Mouse (Mus musculus): ENCODE data around the gene Hspa1l.
"Not testable (repeated sequence)": the region's sequence is repeated elsewhere in the genome, so short reads cannot be mapped to it uniquely, and the experiment has no call there.

Hspa1l gene

DNA sequence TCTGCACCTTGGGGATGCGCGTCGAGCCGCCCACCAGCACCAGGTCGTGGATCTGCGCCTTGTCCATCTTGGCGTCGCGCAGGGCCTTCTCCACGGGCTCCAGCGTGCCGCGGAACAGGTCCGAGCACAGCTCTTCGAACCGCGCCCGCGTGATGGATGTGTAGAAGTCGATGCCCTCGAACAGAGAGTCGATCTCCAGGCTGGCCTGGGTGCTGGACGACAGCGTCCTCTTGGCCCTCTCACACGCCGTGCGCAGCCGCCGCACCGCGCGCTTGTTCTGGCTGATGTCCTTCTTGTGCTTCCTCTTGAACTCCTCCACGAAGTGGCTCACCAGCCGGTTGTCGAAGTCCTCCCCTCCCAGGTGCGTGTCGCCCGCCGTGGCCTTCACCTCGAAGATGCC, 14.5 kb upstream of the Hspa1l start:
- H3K36me3 ChIP-seq (ENCODE audit: control insufficient read depth, insufficient read depth, low read length, poor library complexity, severe bottlenecking); H3K27me3 ChIP-seq (ENCODE audit: control insufficient read depth, insufficient read depth, low read length, poor library complexity, severe bottlenecking): not testable (repeated sequence)
- DNase-seq (ENCODE audit: low read depth, low spot score): peak; percentile 36

DNA sequence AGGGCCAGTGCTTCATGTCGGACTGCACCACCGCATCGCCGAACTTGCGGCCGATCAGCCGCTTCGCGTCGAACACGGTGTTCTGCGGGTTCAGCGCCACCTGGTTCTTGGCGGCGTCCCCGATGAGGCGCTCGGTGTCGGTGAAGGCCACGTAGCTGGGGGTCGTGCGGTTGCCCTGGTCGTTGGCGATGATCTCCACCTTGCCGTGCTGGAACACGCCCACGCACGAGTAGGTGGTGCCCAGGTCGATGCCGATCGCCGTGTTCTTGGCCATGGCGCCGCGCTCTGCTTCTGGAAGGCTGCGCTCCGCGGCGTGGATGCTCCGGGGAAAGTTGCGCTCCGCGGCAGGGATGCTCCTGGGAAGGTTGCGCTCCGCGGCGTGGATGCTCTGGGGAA, 13.8 kb upstream of the Hspa1l start:
- not testable (repeated sequence) for H3K27me3 ChIP-seq (ENCODE audit: control insufficient read depth, insufficient read depth, low read length, poor library complexity, severe bottlenecking); DNase-seq (ENCODE audit: low read depth, low spot score); H3K36me3 ChIP-seq (ENCODE audit: control insufficient read depth, insufficient read depth, low read length, poor library complexity, severe bottlenecking)

DNA sequence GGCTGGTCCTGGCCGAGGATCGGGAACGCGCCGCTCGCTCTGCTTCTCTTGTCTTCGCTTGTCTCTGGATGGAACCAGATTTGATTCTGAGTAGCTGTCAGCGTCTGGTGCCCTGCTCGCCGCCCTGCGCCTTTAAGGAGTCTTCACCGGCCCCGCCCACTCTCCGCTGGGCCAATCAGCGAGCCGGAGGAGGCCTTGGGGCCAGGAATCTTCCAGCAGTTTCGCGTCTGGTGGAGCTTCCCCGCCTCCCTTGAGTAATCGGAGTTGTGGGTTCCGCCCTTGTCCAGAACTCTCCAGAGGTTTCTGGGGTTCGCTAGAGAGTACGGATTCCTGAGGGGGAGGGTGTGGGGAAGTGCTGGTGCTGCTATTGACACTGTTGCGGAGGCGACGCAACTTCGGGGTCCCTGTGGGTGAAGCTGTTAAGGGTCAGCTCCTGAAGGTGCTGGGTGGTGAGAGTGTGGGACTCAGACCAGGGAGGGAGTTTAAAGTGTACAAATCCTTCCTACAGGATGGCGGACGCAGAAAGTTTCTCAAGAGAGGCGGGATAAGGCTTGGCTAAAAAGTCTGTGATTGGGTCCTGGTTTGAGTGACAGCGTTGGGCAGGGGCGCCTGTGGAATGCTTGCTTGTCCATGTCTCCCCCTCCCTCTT, 13.2 kb upstream of the Hspa1l start, which contains the start of gene Hspa1b:
Gene Hspa1b, minus strand, starts transcription at position 109 of the 649 bp plus-strand sequence.
- DNase-seq (ENCODE audit: low read depth, low spot score): peak; percentile 90
- not testable (repeated sequence) for H3K27me3 ChIP-seq (ENCODE audit: control insufficient read depth, insufficient read depth, low read length, poor library complexity, severe bottlenecking); H3K36me3 ChIP-seq (ENCODE audit: control insufficient read depth, insufficient read depth, low read length, poor library complexity, severe bottlenecking)

DNA sequence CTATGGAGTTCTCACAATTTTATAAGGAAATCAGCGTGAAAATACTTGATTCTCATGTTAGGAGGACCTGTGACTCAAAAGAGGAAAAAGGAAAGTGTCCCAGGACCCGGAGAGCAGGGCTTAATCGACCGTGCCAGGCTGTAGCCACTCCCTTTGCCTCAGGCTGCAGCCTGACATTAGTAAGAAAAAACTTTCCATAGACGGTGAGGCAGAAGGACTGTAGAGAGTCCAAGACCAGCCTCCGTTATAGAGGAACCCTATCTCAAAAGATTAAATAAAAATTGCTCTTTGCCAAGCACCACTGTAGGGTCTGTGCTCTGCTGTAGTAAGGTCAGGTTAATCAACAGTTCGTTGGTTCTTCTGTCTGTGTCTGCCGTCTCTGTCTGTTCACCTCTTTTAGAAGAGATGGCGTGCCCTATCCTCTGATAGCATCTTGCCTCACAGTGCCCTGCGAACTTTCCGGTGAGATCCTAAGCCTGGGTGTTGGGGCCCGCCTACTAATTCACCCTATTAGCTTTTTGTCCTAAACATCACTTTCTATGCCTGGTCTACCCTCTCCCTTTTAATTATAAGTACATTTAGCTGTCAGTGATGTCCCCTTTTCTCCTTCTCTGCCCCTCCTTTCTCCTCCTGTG, 12.5 kb upstream of the Hspa1l start:
- no peaks in the 10 kb centered on the region for H3K36me3 ChIP-seq (ENCODE audit: control insufficient read depth, insufficient read depth, low read length, poor library complexity, severe bottlenecking)
- peak; percentile 62 for DNase-seq (ENCODE audit: low read depth, low spot score)
- H3K27me3 ChIP-seq (ENCODE audit: control insufficient read depth, insufficient read depth, low read length, poor library complexity, severe bottlenecking): no peaks in the 10 kb centered on the region

DNA sequence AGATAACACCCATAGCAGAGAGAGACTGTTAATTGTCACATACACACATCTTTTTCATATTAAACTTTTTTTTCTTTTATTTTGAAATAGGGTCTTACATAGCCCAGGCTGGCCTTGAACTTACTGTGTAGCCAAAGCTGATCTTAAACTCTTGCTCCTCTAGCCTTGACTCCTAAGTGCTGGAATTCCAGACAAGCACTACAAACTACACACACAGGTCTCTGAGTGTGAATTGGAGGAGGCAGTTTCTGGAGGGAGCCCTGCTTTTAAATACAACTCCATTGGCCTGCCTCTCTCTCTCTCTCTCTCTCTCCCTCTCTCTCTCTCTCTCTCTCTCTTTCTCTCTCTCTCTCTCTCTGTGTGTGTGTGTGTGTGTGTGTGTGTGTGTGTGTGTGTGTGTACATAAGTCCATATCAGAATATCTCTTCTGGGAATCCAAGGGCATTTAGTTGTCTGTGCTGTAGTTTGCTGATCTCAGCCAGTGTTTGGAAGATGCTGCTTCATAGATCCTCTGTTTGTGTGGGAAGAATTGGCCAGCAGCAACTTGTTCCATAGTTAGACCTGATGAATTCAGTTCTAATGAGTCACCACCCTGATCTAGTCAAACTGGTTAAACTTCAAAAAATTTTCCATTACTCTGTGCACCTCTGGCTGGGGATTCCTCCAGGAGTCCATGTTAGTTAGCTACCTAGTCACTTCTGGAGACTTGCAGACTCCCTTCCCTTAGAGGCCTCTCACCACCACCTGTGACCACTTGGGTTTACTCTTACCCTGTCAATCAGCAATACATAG, 11.6 kb upstream of the Hspa1l start:
- Histone ChIP-seq H3K27me3 (ENCODE audit: control insufficient read depth, insufficient read depth, low read length, poor library complexity, severe bottlenecking) (no peaks in the 10 kb centered on the region), H3K36me3 (ENCODE audit: control insufficient read depth, insufficient read depth, low read length, poor library complexity, severe bottlenecking) (no peaks in the 10 kb centered on the region)
- no peak for DNase-seq (ENCODE audit: low read depth, low spot score)

DNA sequence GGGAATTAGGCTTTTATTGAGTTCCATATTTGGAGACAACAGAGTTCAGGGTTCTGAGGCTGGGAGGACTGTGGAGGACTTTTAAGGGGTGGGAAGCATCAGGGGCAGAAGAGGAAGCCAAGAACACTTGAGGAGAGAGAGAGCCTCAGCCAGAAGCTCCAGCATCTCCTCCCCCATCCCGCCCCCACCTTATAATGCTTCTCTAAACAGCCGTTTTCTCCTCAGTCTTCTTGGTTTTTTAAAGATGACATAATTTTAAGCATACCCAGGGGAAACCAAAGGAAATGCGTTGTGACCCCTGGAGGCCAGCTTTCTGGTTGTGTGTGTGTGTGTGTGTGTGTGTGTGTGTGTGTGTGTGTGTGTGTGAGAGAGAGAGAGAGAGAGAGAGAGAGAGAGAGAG, 10.4 kb upstream of the Hspa1l start:
- DNase-seq (ENCODE audit: low read depth, low spot score): peak; percentile 53
- Histone ChIP-seq H3K27me3 (ENCODE audit: control insufficient read depth, insufficient read depth, low read length, poor library complexity, severe bottlenecking) (no peaks in the 10 kb centered on the region), H3K36me3 (ENCODE audit: control insufficient read depth, insufficient read depth, low read length, poor library complexity, severe bottlenecking) (no peaks in the 10 kb centered on the region)

DNA sequence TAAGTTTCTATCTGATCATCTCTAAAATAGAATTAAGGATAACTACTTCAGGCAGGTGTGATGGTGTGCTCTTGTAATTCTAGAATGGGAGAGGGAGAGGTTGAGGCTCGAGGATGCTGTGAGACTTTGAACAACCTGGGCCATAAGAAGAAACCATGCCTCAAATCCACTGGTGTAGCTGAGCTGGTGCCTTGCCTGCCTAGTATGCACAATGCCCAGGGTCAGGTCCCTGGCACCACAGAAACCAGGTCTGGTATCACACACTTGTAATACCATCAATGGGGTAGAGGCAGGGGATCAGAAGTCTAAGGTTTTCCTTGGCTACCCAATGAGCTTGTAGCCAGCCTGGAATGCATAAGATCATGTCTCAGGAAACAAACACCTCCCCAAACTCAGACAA, 9.7 kb upstream of the Hspa1l start:
- no peak for DNase-seq (ENCODE audit: low read depth, low spot score)

DNA sequence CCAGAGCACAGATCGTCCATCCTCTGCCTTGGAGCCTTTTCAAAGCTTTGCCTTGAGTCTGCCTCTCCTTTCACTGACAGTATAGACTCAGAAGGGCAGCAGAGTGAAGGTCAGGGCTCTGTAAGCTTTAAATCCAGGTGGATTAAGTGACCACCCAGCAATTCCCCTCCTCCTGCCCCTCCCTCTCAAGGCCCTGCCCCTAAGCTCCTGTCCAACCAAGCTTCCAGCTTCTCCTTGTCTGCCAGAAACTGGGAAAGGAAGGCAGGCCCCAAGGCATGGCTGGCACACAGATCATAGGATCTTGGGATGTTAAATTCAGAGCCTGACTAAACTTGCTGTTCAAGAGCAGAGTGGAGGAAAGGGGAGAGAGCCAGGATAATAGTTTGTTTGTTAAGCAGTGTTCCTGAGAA, 7.9 kb upstream of the Hspa1l start:
- Histone ChIP-seq H3K27me3 (ENCODE audit: control insufficient read depth, insufficient read depth, low read length, poor library complexity, severe bottlenecking) (no peaks in the 10 kb centered on the region), H3K36me3 (ENCODE audit: control insufficient read depth, insufficient read depth, low read length, poor library complexity, severe bottlenecking) (no peaks in the 10 kb centered on the region)
- DNase-seq (ENCODE audit: low read depth, low spot score): no peak

More for the DNA sequence above, 9.7 kb upstream of the Hspa1l start:
- Histone ChIP-seq H3K36me3 (ENCODE audit: control insufficient read depth, insufficient read depth, low read length, poor library complexity, severe bottlenecking) (no peaks in the 10 kb centered on the region), H3K27me3 (ENCODE audit: control insufficient read depth, insufficient read depth, low read length, poor library complexity, severe bottlenecking) (no peaks in the 10 kb centered on the region)

DNA sequence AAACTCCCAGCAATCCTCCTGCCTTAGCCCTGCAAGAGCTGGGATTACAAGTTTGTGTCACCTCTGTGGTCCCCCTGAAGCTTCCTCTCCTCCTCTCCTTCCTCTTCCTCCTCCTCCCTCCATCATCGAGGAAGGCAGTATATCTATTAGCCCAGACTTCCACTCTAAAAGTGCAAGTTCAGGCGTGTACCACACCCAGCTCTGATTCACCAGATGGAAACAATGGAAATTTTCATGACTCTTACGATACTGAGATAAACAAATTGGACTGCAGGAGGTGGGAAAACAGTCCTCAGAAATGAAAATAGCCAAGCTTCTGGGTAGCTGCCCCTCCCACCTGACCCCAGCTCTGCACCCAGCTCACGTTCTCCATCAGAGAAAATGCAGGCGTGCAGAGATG, 6.9 kb upstream of the Hspa1l start:
- H3K36me3 ChIP-seq (ENCODE audit: control insufficient read depth, insufficient read depth, low read length, poor library complexity, severe bottlenecking): no peaks in the 10 kb centered on the region
- no peaks in the 10 kb centered on the region for H3K27me3 ChIP-seq (ENCODE audit: control insufficient read depth, insufficient read depth, low read length, poor library complexity, severe bottlenecking)
- no peak for DNase-seq (ENCODE audit: low read depth, low spot score)

DNA sequence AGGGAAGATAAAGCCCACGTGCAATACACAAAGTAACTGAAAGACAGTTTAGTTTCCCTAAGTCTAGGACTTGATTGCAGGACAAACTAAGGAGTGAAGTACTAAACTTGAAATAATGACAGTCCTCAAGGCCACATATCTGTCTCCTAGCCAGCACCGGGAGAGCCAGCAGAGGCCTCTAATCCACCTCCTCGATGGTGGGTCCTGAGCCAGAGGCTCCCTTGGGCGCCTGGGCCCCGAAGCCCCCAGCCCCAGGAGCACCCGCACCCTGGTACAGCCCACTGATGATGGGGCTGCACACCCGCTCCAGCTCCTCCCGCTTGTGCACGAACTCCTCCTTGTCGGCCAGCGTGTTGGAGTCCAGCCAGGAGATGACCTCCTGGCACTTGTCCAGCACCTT, 2.7 kb upstream of the Hspa1l start, which contains the start of gene Gm20481:
Gene Gm20481, plus strand, starts transcription at position 91 of the 400 bp plus-strand sequence.
- H3K36me3 ChIP-seq (ENCODE audit: control insufficient read depth, insufficient read depth, low read length, poor library complexity, severe bottlenecking); H3K27me3 ChIP-seq (ENCODE audit: control insufficient read depth, insufficient read depth, low read length, poor library complexity, severe bottlenecking): not testable (repeated sequence)
- DNase-seq (ENCODE audit: low read depth, low spot score): peak; percentile 51

DNA sequence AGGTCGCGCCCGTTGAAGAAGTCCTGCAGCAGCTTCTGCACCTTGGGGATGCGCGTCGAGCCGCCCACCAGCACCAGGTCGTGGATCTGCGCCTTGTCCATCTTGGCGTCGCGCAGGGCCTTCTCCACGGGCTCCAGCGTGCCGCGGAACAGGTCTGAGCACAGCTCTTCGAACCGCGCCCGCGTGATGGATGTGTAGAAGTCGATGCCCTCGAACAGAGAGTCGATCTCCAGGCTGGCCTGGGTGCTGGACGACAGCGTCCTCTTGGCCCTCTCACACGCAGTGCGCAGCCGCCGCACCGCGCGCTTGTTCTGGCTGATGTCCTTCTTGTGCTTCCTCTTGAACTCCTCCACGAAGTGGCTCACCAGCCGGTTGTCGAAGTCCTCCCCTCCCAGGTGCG, 1.7 kb upstream of the Hspa1l start:
- DNase-seq (ENCODE audit: low read depth, low spot score); H3K27me3 ChIP-seq (ENCODE audit: control insufficient read depth, insufficient read depth, low read length, poor library complexity, severe bottlenecking); H3K36me3 ChIP-seq (ENCODE audit: control insufficient read depth, insufficient read depth, low read length, poor library complexity, severe bottlenecking): not testable (repeated sequence)

DNA sequence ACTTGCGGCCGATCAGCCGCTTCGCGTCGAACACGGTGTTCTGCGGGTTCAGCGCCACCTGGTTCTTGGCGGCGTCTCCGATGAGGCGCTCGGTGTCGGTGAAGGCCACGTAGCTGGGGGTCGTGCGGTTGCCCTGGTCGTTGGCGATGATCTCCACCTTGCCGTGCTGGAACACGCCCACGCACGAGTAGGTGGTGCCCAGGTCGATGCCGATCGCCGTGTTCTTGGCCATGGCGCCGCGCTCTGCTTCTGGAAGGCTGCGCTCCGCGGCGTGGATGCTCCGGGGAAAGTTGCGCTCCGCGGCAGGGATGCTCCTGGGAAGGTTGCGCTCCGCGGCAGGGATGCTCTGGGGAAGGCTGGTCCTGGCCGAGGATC, 822 bp upstream of the Hspa1l start:
- H3K27me3 ChIP-seq (ENCODE audit: control insufficient read depth, insufficient read depth, low read length, poor library complexity, severe bottlenecking); DNase-seq (ENCODE audit: low read depth, low spot score); H3K36me3 ChIP-seq (ENCODE audit: control insufficient read depth, insufficient read depth, low read length, poor library complexity, severe bottlenecking): not testable (repeated sequence)

DNA sequence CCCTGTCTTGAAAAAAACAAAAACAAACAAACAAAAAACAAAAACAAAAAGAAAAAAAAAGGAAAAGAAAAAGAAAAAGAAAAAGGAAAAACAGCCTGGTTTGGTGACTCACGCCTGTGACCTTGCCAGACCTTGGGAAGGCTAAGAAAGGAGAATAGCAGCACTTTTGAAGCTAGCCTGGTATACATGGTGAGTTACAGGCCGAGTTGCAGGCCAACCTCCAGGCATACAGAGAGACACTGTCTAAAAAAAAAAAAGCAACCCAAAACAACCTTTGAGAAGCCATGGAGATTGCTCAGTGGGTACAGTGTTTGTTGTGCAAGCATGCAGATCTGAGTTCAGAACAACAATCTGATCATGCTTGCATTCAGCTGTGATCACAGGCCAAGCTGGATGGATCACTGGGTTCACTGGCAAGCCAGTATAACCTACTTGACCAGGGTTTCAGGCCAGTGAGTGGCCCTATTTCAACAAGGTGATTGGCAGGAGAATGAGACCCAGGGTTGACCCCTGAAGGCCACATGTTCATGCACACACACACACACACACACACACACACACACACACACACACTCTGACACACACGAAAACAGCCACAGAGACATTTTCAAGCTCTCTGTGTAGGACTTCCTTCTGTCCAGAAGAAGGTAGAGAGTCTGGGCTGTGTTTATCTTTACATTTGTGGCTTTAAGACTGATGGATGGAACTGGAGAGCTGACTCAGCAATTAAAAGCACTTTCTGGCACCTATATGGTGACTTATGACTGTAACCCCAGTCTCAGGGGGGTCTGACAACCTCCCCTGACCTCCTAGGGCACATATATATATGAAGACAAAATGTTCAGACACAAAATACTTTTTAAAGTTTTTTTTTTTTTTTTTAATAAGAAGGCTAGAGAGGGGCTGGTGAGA, 3.3 kb downstream of the Hspa1l start:
- DNase-seq (ENCODE audit: low read depth, low spot score): no peak
- H3K27me3 ChIP-seq (ENCODE audit: control insufficient read depth, insufficient read depth, low read length, poor library complexity, severe bottlenecking): no peaks in the 10 kb centered on the region
- H3K36me3 ChIP-seq (ENCODE audit: control insufficient read depth, insufficient read depth, low read length, poor library complexity, severe bottlenecking): no peaks in the 10 kb centered on the region

DNA sequence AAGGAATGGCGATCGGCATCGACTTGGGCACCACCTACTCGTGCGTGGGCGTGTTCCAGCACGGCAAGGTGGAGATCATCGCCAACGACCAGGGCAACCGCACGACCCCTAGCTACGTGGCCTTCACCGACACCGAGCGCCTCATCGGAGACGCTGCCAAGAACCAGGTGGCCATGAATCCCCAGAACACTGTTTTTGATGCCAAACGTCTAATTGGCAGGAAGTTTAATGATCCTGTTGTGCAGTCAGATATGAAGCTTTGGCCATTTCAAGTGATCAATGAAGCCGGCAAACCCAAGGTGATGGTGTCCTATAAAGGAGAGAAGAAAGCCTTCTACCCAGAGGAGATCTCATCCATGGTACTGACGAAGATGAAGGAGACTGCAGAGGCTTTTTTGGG, 4.5 kb downstream of the Hspa1l start:
- DNase-seq (ENCODE audit: low read depth, low spot score): no peak
- Histone ChIP-seq H3K27me3 (ENCODE audit: control insufficient read depth, insufficient read depth, low read length, poor library complexity, severe bottlenecking) (no peaks in the 10 kb centered on the region), H3K36me3 (ENCODE audit: control insufficient read depth, insufficient read depth, low read length, poor library complexity, severe bottlenecking) (no peaks in the 10 kb centered on the region)

Data from splenic B cell, adult 2 months (primary cell).